Mouse (Mus musculus) olfactory bulb, adult 2 months (tissue): ENCODE data around the gene Mrnip.

ENCODE experiments used
- CTCF ChIP-seq: fragments of 200-500 bp; IDR thresholded peaks from 2 replicates; pipeline ENCODE4 v1.5.1; 2012; ENCODE audit warnings: low read depth, mild to moderate bottlenecking, low read length, moderate library complexity; ENCODE audit not compliant: insufficient read depth
- POLR2A ChIP-seq: fragments of 200-500 bp; IDR thresholded peaks from 2 replicates; pipeline ENCODE4 v1.6.1; 2012; ENCODE audit warnings: mild to moderate bottlenecking, low read depth, low read length, moderate library complexity; ENCODE audit not compliant: insufficient read depth

- TF ChIP-seq CTCF (no peak), POLR2A (no peak)
Measured at GRCm38 (mm10) chr11:50177111-50177510, 2.9 kb downstream of the Mrnip start.
